Comparison of ENCODE assay signal across 7 mouse cellular contexts in the genomic region with DNA sequence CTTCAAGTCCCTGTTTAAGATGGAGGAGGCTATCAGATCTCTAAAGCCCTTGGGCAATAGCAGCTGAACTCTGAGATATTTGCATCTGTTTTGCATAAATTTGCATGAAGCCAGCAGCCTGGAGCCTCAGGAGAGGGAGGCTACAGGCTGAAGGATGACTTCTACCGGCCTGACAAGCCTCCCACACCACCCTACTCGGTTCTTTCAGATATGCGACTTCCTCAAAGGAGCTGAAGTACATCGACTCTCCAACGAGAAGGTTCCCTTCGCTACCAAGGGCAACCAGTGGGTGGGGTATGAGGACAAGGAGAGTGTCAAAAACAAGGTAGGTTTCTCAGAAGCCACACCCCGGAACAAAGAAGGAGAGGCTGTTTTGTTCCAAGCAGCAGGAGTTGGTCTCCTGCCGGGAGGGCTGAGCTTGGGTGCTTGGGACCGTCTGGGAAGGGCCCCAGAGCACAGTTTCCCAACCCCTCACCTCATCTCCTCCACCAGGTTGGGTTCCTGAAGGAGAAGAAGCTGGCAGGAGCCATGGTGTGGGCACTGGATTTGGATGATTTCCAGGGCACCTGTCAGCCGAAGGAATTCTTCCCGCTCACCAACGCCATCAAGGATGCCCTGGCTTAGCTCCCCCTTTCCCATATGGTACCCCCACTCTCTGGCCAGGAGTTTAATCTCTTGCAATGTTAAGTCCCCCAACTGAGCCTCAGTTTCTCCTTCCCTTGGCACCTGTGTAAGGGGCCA. TPM values are rescaled to one million over a fixed set of nuclear protein-coding genes. Genes with fewer than 3 reads are reported as not detected.
DNase-seq lines count a peak whose midpoint lies in the region; ATAC-seq and TF ChIP-seq lines count a peak whose summit lies in the region.

No protein-coding gene starts in this region.

- H3K79me2 ChIP-seq in myocyte (ENCODE audit: control insufficient read depth, insufficient read depth) = no peaks in the 10 kb centered on the region

- peaks cover 15% of the 10 kb centered on the region for H3K27me3 ChIP-seq in myocyte (ENCODE audit: control insufficient read depth, insufficient read depth, insufficient read length)

- no peaks in the 10 kb centered on the region for H3K36me3 ChIP-seq in myocyte (ENCODE audit: control insufficient read depth, insufficient read depth)

- peak; percentile 28 for DNase-seq in ovary, postnatal 14 days (ENCODE audit: low spot score)
- DNase-seq in ovary, postnatal 36 days (ENCODE audit: low spot score) = no peak
- peak; percentile 62 for DNase-seq in cerebellum, adult 9-10 months
- DNase-seq in adipocyte (ENCODE audit: low spot score) = no peak
- no peak for DNase-seq in right cerebral cortex, postnatal 4 days

- H3K4me2 ChIP-seq in myocyte (ENCODE audit: low read depth) = peak overlapping the region; percentile 47

- H3ac ChIP-seq in myocyte (ENCODE audit: control insufficient read depth, insufficient read length) = no peak overlapping the region

- peak; percentile 14 for TF ChIP-seq POLR2A in myocyte (IDR thresholded peaks at IDR 0.05; ENCODE audit: insufficient read length, low read depth)

- ATAC-seq in inflammation-experienced regulatory T-cells, adult 6 months = peak; percentile 41

- H3K4me3 ChIP-seq in myocyte = no peak overlapping the region

TF ChIP-seq in myocyte, 11 proteins besides CTCF, POLR2A, EP300 and RAD21:
- TF ChIP-seq TCF12 (IDR thresholded peaks at IDR 0.05; ENCODE audit: insufficient read depth, poor library complexity, severe bottlenecking) = no peak
- peak in 1 of 3 experiments; percentile 32 for TF ChIP-seq MYOD1 (IDR thresholded peaks at IDR 0.05; ENCODE audit: control insufficient read depth in 1 of 3, insufficient read length in 2 of 3, low read depth in 2 of 3)

RNA-seq across cellular contexts. Expression of a gene that starts 4.1 kb away (rescaled TPM):
- polyA plus RNA-seq in inflammation-experienced regulatory T-cells, adult 6 months (2017; shearing (Covaris generic)) = not detected
- 1,516 TPM for polyA plus RNA-seq in myocyte (2012; fragmentation: generic; extraction: Trizol)

RNA-seq across cellular contexts. Expression of a gene that starts 7.2 kb away (rescaled TPM):
- polyA plus RNA-seq in inflammation-experienced regulatory T-cells, adult 6 months (2017; shearing (Covaris generic)) = under 1 TPM in 2 of 3 experiments, not detected in 1; 0.46 to 0.98 TPM
- polyA plus RNA-seq in myocyte (2012; fragmentation: generic; extraction: Trizol) = 32.9 TPM

RNA-seq across cellular contexts. Expression of a gene that starts 46.1 kb away (rescaled TPM):
- not detected for polyA plus RNA-seq in inflammation-experienced regulatory T-cells, adult 6 months (2017; shearing (Covaris generic))
- 4.5 TPM for polyA plus RNA-seq in myocyte (2012; fragmentation: generic; extraction: Trizol)

Comparison
In these comparisons a context has a peak if more than half of its experiments do, and no peak if none do; other contexts are left out.
1. DNase-seq: peak in ovary, postnatal 14 days (single experiment) and cerebellum, adult 9-10 months (single experiment); none in ovary, postnatal 36 days (single experiment), adipocyte (single experiment) and right cerebral cortex, postnatal 4 days (single experiment).
2. RNA of a gene that starts 4.1 kb away (polyA plus RNA-seq): 1,516 TPM in myocyte (single experiment); not detected in inflammation-experienced regulatory T-cells, adult 6 months; every median in the first group is over 1,000 times any median in the second.
3. RNA of a gene that starts 7.2 kb away (polyA plus RNA-seq): 32.9 TPM in myocyte (single experiment); 0.46 to 0.98 TPM in inflammation-experienced regulatory T-cells, adult 6 months; every median in the first group is over 10 times any median in the second.